Mouse (Mus musculus) urinary bladder, adult 2 months (tissue): ENCODE results near the gene Ptx4. TPM values are rescaled to one million over a fixed set of nuclear protein-coding genes. Genes with fewer than 3 reads are reported as not detected.
"Not testable (repeated sequence)": the region's sequence is repeated elsewhere in the genome, so short reads cannot be mapped to it uniquely, and the experiment has no call there.

ENCODE experiments used
- DNase-seq: peaks from one replicate; pipeline ENCODE4 v3.0.0; 2022; ENCODE audit warnings: low spot score
- polyA plus RNA-seq: library from polyadenylated mRNA; depleted of rRNA; stranded (reverse); fragments of >200 nt; gene quantifications from 2 replicates; pipeline ENCODE4 v1.2.3, GENCODE M21; 2012

The Ptx4 gene
- polyA plus RNA-seq, 1 experiment = not detected

- DNase-seq = no peak
Observed at GRCm38 (mm10) chr17:25114908-25115645, 5.5 kb upstream of the Ptx4 start.

GRCm38 (mm10) chr17:25115664-25116432 is 4.7 kb upstream of the Ptx4 start, which contains the start of gene Telo2:
TSS of gene Telo2 (minus strand) at chr17:25115967.
- DNase-seq = peak; percentile 85

DNA sequence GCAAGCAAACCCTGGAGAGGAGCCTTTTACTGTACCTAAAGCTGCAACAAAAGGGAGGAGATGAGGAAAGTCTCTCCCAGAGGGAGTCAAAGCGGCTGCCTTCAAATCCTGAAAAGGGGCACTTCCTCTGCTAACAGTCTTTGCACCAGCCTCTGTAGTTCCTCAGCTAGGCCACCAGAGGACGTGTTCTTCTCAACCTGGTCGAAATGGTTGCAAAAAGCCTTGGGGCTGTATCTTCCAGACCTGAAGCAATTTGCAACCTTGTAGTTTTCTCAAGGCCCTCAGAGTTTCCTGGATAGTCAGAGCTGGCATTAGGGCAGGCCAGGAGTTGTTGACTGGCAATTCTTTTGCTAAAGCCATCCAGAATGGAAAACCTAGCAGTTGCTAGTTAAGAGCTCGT is 3.3 kb upstream of the Ptx4 start:
- DNase-seq = no peak

- no peak for DNase-seq
Observed at GRCm38 (mm10) chr17:25123979-25124378, 3.4 kb downstream of the Ptx4 start.

- DNase-seq = not testable (repeated sequence)
Observed at GRCm38 (mm10) chr17:25125442-25126060, 5.0 kb downstream of the Ptx4 start.

- no peak for DNase-seq
Observed at GRCm38 (mm10) chr17:25127079-25127478, 6.5 kb downstream of the Ptx4 start.

DNA sequence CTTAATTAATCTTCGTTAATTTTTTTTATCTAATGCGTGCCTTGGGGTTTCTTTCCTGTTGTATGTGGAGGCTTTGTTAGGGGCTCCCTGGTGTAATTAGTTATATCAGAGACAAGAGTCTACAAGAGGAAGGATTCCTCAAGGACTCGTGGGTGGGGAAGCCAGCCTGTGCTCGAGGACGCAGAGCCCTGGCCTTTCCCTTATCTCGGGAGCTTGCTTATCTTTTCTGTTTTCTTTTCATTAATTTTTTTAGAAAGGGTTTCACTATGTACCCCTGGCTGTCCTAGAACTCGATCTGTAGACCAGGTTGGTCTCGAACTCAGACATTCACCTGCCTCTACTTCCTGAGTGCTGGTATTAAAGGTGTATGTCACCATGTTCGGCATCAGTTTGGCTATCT is 7.1 kb downstream of the Ptx4 start:
- no peak for DNase-seq

DNA sequence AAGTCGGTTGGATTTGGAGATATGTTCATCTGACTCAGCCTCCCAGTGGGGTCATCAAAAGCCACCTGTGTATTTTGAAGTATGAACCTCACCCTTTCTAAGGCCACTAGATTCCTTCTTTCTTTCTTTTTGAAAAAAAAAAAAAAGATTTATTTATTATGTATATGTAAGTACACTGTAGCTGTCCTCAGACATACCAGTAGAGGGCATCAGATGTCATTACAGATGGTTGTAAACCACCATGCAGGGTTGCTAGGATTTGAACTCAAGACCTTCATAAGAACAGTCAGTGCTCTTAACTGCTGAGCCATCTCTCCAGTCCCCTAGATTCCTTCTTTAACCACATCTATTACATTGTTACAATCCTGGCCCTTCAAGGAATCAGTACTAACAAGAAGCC is 9.5 kb downstream of the Ptx4 start:
- DNase-seq = no peak

- peak; percentile 87 for DNase-seq
Observed at GRCm38 (mm10) chr17:25133275-25133698, 12.7 kb downstream of the Ptx4 start, which contains the start of gene Clcn7. TSS of gene Clcn7 (plus strand) at chr17:25133391.

GRCm38 (mm10) chr17:25135622-25136021 is 15.1 kb downstream of the Ptx4 start:
- no peak for DNase-seq

GRCm38 (mm10) chr17:25138803-25139202 is 18.2 kb downstream of the Ptx4 start:
- no peak for DNase-seq

GRCm38 (mm10) chr17:25139960-25140359 is 19.4 kb downstream of the Ptx4 start:
- DNase-seq = no peak

DNA sequence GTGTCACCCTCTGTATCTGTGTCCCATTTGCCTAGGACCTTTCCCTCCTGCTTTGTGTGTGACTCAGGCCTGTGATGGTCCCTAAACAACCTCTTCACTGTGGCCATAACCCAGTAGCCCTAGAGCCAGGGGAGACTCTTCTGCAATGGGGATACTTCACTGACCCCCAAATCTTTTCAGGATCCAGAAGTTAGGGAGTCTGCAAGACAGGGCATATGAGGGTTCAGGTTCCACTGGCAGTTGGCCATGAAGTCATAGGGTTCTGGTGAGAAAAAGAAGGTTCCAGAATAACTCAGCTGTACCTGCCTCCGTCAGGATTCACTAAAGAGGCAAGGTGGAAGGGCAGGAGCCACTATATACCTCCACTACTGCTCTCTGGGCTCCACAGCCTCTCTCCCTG is 41.6 kb downstream of the Ptx4 start, which contains the start of gene Ccdc154:
Ccdc154 (plus strand) TSS at position 301 of the 400 bp plus-strand sequence.
- DNase-seq = no peak

GRCm38 (mm10) chr17:25163387-25163786 is 42.8 kb downstream of the Ptx4 start:
- DNase-seq = no peak

DNA sequence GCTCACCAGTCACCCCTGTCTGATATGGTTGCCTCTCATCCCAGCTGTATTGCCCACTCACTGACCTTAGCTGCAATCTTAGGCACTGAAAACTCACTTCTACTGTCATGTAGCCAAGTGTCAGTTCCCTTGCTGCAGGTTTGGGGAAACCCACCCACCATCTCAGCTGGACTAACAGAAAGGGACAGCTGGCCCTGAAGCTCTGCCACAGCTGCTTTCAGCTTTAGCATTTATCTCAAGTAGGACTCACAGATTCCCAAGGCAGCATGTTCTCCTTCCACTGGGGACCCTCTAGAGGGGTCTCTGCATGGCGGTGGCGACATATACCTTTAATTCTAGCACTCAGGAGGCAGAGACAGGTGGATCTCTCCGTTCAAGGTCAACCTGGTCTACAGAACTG is 44.2 kb downstream of the Ptx4 start:
- DNase-seq = no peak

- DNase-seq = no peak
Observed at GRCm38 (mm10) chr17:25165970-25166671, 45.6 kb downstream of the Ptx4 start.

DNA sequence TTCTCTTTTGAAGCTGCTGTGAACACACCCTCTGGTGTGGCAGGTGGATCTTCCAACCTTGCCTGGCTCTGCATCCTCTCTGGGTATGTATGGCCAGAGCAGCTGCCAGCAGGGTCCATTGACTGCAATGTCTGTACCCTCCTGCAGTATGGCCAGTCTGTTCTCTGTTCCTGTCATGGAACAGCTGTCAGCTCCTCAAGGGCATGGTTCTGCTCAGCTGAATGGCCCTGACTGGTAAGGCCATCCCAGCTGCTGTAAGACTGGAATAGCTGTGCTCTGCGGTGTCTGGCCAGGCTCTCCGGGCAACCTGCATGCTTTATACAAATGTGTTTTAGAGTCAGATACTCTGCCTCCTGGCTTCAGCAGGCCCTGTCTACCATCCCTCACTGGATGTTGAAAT is 49.1 kb downstream of the Ptx4 start:
- no peak for DNase-seq

GRCm38 (mm10) chr17:25172558-25172957 is 52.0 kb downstream of the Ptx4 start:
- no peak for DNase-seq
